Mouse (Mus musculus) layer of hippocampus, adult 2 months (tissue): ENCODE results near the gene Tha1. TPM values are rescaled to one million over a fixed set of nuclear protein-coding genes. Genes with fewer than 3 reads are reported as not detected.
A peak's percentile ranks its signal among the peaks of the same experiment; 100 is the strongest.

ENCODE experiments used
- DNase-seq, 2 experiments: peaks; one replicate each; pipeline ENCODE4 v3.0.0; 2022; ENCODE audit warnings: low spot score in 2 of 2
- H3K27ac ChIP-seq: fragments of 200-600 bp; 2 replicates; pipeline ENCODE4 v1.8.1; 2022
- H3K4me3 ChIP-seq: fragments of 200-600 bp; 2 replicates; pipeline ENCODE4 v1.8.1; 2022; ENCODE audit warnings: mild to moderate bottlenecking
- CTCF ChIP-seq: fragments of 200-600 bp; conservative IDR thresholded peaks from 2 replicates; pipeline ENCODE4 v1.8.1; 2022; ENCODE audit warnings: antibody characterized with exemption, mild to moderate bottlenecking, moderate library complexity
- long read RNA-seq, 2 experiments: library from polyadenylated mRNA; stranded (forward); transcript quantifications; one replicate each; pipeline ENCODE4 v2.0.0; 2021; ENCODE audit warnings: borderline mapping rate in 2 of 2
- total RNA-seq, 2 experiments: library from RNA; stranded (reverse); gene quantifications; 2 replicates each; pipeline ENCODE4 v1.2.3; 2021

Gene Tha1
- 1 to 10 TPM; 4.7 to 5.3 TPM for total RNA-seq
- long read RNA-seq, experiment 1, partial matches to known transcripts: 0 of 1 reads
- long read RNA-seq, experiment 1, other reads (novel, unspliced or antisense): 0 of 1 reads
- long read RNA-seq, experiment 2, partial matches to known transcripts: 2 of 5 reads
- long read RNA-seq, experiment 2, other reads (novel, unspliced or antisense): 1 of 5 reads

- peak within 1 kb of the TSS; percentile 86 for H3K4me3 ChIP-seq
- H3K27ac ChIP-seq: peak within 1 kb of the TSS; percentile 90
- DNase-seq: peak; percentile 74 to 82
- no peak for TF ChIP-seq CTCF
Observed at GRCm38 (mm10) chr11:117872861-117873608, at the start of gene Tha1. Gene Tha1, minus strand, starts transcription at chr11:117873481.

DNA sequence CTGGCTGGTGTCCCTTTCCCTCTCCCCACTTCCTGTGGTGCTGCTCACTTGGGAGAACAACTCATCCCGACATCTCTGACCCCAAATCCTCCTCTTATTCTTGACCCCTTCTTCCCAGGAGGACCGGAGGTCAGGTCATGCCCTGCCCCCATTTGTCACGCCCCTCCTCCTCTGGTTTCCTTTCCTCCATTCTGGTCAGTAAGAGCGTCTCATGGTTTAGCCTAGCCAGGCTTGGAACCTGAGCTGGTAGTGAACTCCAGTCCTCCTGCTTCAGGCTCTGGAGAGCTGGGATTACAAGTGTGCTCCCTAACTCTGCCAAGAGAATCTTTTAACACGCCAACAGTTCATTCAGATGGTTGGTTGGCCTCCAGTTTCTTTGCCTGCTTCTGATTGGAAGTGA lies 45.9 kb upstream of the Tha1 start:
- H3K4me3 ChIP-seq: no peak overlapping the region
- no peak for TF ChIP-seq CTCF
- peak in 1 of 2 experiments; percentile 23 for DNase-seq
- H3K27ac ChIP-seq: no peak overlapping the region

GRCm38 (mm10) chr11:117918541-117918940 lies 45.3 kb upstream of the Tha1 start:
- no peak for DNase-seq
- TF ChIP-seq CTCF: no peak
- Histone ChIP-seq H3K27ac (no peak overlapping the region), H3K4me3 (no peak overlapping the region)

GRCm38 (mm10) chr11:117915837-117916236 lies 42.6 kb upstream of the Tha1 start:
- no peak overlapping the region for H3K4me3 ChIP-seq
- no peak for TF ChIP-seq CTCF
- no peak overlapping the region for H3K27ac ChIP-seq
- DNase-seq: no peak

GRCm38 (mm10) chr11:117915341-117915740 lies 42.1 kb upstream of the Tha1 start:
- no peak overlapping the region for H3K27ac ChIP-seq
- TF ChIP-seq CTCF: peak; percentile 68
- no peak for DNase-seq
- no peak overlapping the region for H3K4me3 ChIP-seq

- Histone ChIP-seq H3K27ac (no peak overlapping the region), H3K4me3 (no peak overlapping the region)
- no peak for TF ChIP-seq CTCF
- no peak for DNase-seq
Observed at GRCm38 (mm10) chr11:117914531-117914930, 41.2 kb upstream of the Tha1 start.

DNA sequence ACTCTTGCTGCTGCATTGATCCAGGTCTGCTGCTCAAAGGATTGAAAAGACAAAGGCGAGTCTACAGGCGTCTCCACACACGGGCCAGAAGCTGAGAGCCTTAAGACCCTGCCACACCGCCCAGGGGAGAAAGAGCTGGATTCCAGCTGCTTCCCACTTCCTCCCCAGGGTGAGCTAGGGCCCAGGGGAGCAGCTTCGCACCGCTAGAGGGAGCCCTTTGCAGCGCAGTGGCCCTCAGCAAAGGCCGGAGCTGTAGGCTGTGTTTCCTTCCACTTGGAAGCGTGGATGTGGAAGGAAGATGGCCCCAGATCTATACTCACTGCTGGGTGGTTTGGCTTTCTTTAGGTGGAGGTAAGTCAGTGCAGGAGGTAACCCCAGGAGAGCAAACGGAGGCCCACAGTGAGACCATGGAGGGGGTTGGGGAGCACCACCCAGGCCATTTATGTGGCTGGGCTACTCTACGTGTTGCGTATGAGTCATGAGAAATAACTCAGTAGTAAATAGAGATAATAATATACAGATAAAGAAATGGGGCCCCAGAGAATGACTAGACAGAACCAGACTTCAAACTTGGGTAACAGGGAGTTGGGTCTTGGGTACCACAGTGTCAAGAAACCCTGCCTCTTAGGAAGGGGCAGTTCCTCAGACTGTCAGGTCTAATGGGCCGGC lies 39.5 kb upstream of the Tha1 start:
- peak; percentile 71 to 85 for DNase-seq
- H3K27ac ChIP-seq: no peak overlapping the region
- TF ChIP-seq CTCF: peak; percentile 97

GRCm38 (mm10) chr11:117909337-117909736 lies 36.1 kb upstream of the Tha1 start:
- TF ChIP-seq CTCF: no peak
- Histone ChIP-seq H3K4me3 (no peak overlapping the region), H3K27ac (no peak overlapping the region)
- DNase-seq: no peak

More for the DNA sequence above, 39.5 kb upstream of the Tha1 start:
- no peak overlapping the region for H3K4me3 ChIP-seq

DNA sequence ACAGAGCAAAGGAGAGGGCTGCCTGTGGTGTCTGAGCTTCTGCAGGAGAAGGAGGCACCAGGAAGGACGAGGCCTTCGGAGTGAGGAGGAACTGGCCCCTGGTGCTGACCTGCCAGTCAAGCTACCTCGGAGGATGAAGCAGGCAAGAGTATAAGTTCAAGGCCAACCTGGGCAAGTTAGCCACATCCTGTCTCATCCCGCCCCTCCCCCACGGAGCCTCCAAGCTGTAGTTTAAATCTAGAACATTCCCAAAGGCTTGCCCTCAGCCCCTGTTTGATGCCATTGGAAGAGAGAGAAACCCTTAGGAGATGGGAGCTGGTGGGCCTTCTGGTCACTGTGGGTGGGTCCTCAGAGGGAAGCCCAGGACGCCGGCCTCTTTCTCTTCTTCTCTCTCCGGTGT lies 31.2 kb upstream of the Tha1 start:
- Histone ChIP-seq H3K27ac (no peak overlapping the region), H3K4me3 (no peak overlapping the region)
- no peak for DNase-seq
- no peak for TF ChIP-seq CTCF

- Histone ChIP-seq H3K27ac (no peak overlapping the region), H3K4me3 (no peak overlapping the region)
- no peak for TF ChIP-seq CTCF
- no peak for DNase-seq
Observed at GRCm38 (mm10) chr11:117902282-117902681, 29.0 kb upstream of the Tha1 start.

GRCm38 (mm10) chr11:117896533-117896932 lies 23.3 kb upstream of the Tha1 start:
- no peak for DNase-seq
- no peak for TF ChIP-seq CTCF
- Histone ChIP-seq H3K4me3 (no peak overlapping the region), H3K27ac (no peak overlapping the region)

DNA sequence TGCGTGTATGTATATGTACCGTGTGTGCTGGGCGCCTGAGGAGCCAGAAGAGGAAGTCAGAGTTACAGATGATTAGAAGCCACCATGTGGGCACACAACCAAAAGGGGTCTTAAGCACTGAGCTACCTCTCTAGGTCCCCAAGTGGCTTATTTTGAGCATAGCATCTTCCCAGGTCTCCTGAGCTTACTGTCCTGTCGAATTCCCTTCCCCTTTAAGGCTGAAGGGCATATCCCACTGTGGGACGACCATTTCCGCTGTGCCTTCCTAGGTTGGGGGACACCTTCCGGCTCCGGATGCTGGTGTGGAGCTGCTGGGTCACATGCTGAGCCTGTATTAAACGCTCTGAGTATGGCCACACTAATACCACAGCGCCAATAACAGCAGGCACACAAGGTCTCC lies 21.4 kb upstream of the Tha1 start:
- no peak for DNase-seq
- TF ChIP-seq CTCF: no peak
- Histone ChIP-seq H3K4me3 (no peak overlapping the region), H3K27ac (no peak overlapping the region)

- TF ChIP-seq CTCF: no peak
- DNase-seq: no peak
- Histone ChIP-seq H3K4me3 (no peak overlapping the region), H3K27ac (no peak overlapping the region)
Observed at GRCm38 (mm10) chr11:117892199-117892598, 18.9 kb upstream of the Tha1 start.
